Mouse (Mus musculus) CH12.LX (cell line): Measurements from ENCODE around the gene Foxl2.

Experiments used
- CTCF ChIP-seq, 2 experiments: IDR thresholded peaks in 1 of 2; conservative IDR thresholded peaks in 1 of 2; 2 replicates each; pipeline ENCODE4 v1.5.1; 2011 to 2012; ENCODE audit warnings: low read depth in 2 of 2, low read length in 2 of 2, improper control_type of control experiment in 1 of 2, inconsistent platforms in 1 of 2, mild to moderate bottlenecking in 1 of 2, moderate library complexity in 1 of 2
- E2F4 ChIP-seq: IDR thresholded peaks from 2 replicates; pipeline ENCODE4 v1.6.1; 2011; ENCODE audit warnings: low read depth, low read length, improper control_type of control experiment; ENCODE audit not compliant: insufficient replicate concordance
- EP300 ChIP-seq: IDR thresholded peaks from 2 replicates; pipeline ENCODE4 v1.6.1; 2011; ENCODE audit warnings: low read length, improper control_type of control experiment
- HCFC1 ChIP-seq: IDR thresholded peaks from 2 replicates; pipeline ENCODE4 v1.6.1; 2012; ENCODE audit warnings: low read depth, mild to moderate bottlenecking, inconsistent platforms, low read length, improper control_type of control experiment
- MAX ChIP-seq: IDR thresholded peaks from 2 replicates; pipeline ENCODE4 v1.6.1; 2011; ENCODE audit warnings: low read length, improper control_type of control experiment
- POLR2A ChIP-seq: IDR thresholded peaks from 2 replicates; pipeline ENCODE4 v1.6.1; 2011; ENCODE audit warnings: low read depth, mild to moderate bottlenecking, improper control_type of control experiment, low read length
- RAD21 ChIP-seq: IDR thresholded peaks from 2 replicates; pipeline ENCODE4 v1.6.1; 2011; ENCODE audit warnings: low read depth, mild to moderate bottlenecking, low read length, improper control_type of control experiment, moderate library complexity
- RCOR1 ChIP-seq: conservative IDR thresholded peaks from 2 replicates; pipeline ENCODE4 v1.6.1; 2012; ENCODE audit warnings: low read depth, mild to moderate bottlenecking, inconsistent platforms, low read length, improper control_type of control experiment
- TCF12 ChIP-seq: IDR thresholded peaks from 2 replicates; pipeline ENCODE4 v1.6.1; 2014; ENCODE audit warnings: low read depth, mild to moderate bottlenecking, inconsistent platforms, low read length, improper control_type of control experiment

- no peak for TF ChIP-seq CTCF (conservative IDR thresholded peaks at IDR 0.05 in 1 of 2, IDR thresholded peaks at IDR 0.05 in 1 of 2; ENCODE audit: low read depth in 2 of 2, low read length in 2 of 2)
- TF ChIP-seq MAX, result no peak
- no peak for TF ChIP-seq TCF12
- no peak for TF ChIP-seq RCOR1
- no peak for TF ChIP-seq RAD21
- TF ChIP-seq POLR2A, result no peak
- TF ChIP-seq E2F4, result no peak
- no peak for TF ChIP-seq HCFC1
- no peak for TF ChIP-seq EP300
Measured at GRCm38 (mm10) chr9:99001326-99001725, 46.2 kb downstream of the Foxl2 start.
